Mouse (Mus musculus) forebrain, embryonic 15.5 days (tissue): ENCODE measurements around the gene Rin3. TPM values are rescaled to one million over a fixed set of nuclear protein-coding genes. Genes with fewer than 3 reads are reported as not detected.

Experiments used
- ATAC-seq: fragments of 200-750 bp; cut with Nextera tagmentation; replicated peaks from 2 replicates; pipeline ENCODE4 v1.8.0; 2017; ENCODE audit warnings: mild to moderate bottlenecking, moderate TSS enrichment, moderate library complexity
- H3K27ac ChIP-seq: fragments of 300-500 bp; sonication (generic); replicated peaks from 2 replicates; pipeline ENCODE4 v1.5.1; 2015; ENCODE audit warnings: mild to moderate bottlenecking, inconsistent platforms
- H3K27me3 ChIP-seq: fragments of 300-500 bp; sonication (generic); 2 replicates; pipeline ENCODE4 v1.6.1; 2015; ENCODE audit warnings: inconsistent platforms
- H3K36me3 ChIP-seq: fragments of 300-500 bp; sonication (generic); 2 replicates; pipeline ENCODE4 v1.6.1; 2015; ENCODE audit warnings: mild to moderate bottlenecking, inconsistent platforms
- H3K4me1 ChIP-seq: fragments of 300-500 bp; sonication (generic); 2 replicates; pipeline ENCODE4 v1.6.1; 2015; ENCODE audit warnings: inconsistent platforms
- H3K4me2 ChIP-seq: fragments of 300-500 bp; sonication (generic); replicated peaks from 2 replicates; pipeline ENCODE4 v1.6.1; 2015; ENCODE audit warnings: mild to moderate bottlenecking, inconsistent platforms
- H3K4me3 ChIP-seq: fragments of 300-500 bp; sonication (generic); 2 replicates; pipeline ENCODE4 v1.5.1; 2015; ENCODE audit warnings: mild to moderate bottlenecking, inconsistent platforms
- H3K9ac ChIP-seq: fragments of 300-500 bp; sonication (generic); replicated peaks from 2 replicates; pipeline ENCODE4 v1.6.1; 2015; ENCODE audit warnings: mild to moderate bottlenecking, inconsistent platforms
- H3K9me3 ChIP-seq: fragments of 300-500 bp; sonication (generic); 2 replicates; pipeline ENCODE4 v1.6.1; 2016; ENCODE audit warnings: inconsistent platforms
- WGBS: fragments of 180-500 bp; shearing (Covaris S2); methylation state at CpG from one replicate; pipeline ENCODE4 v1.1.7; 2015; ENCODE audit warnings: mixed read lengths; 5-methylcytosine and 5-hydroxymethylcytosine counted together
- polyA plus RNA-seq: library from polyadenylated mRNA; unstranded; fragments of >200 nt; fragmentation: Nextera tagmentation; extraction: Ambion mirVana; gene quantifications from 2 replicates; pipeline ENCODE4 v1.2.1, GENCODE M21; 2015

Rin3 gene
- polyA plus RNA-seq, 1 experiment from 2014 or later = 1.3 TPM

- Histone ChIP-seq H3K9ac (peak overlapping the region; percentile 57), H3K27me3 (no peaks in the 10 kb centered on the region), H3K4me2 (peak overlapping the region; percentile 99), H3K9me3 (no peaks in the 10 kb centered on the region), H3K27ac (0 out of 2 replicates have a peak overlapping the region, but pooled peaks have one; percentile 29), H3K4me3 (peak overlapping the region; percentile 54), H3K36me3 (no peaks in the 10 kb centered on the region), H3K4me1 (peaks cover 17% of the 10 kb centered on the region)
- 8% methylated on average over 20 of the region's 24 CpGs for WGBS
- peak; percentile 67 for ATAC-seq
Observed at GRCm38 (mm10) chr12:102283483-102284266, 827 bp downstream of the Rin3 start.

GRCm38 (mm10) chr12:102284267-102284610 is 1.4 kb downstream of the Rin3 start:
- Histone ChIP-seq H3K27ac (0 out of 2 replicates have a peak overlapping the region, but pooled peaks have one; percentile 29), H3K4me1 (peaks cover 17% of the 10 kb centered on the region), H3K4me3 (peak overlapping the region; percentile 54; the same call in 1 of the 2 replicates), H3K9me3 (no peaks in the 10 kb centered on the region), H3K36me3 (no peaks in the 10 kb centered on the region), H3K27me3 (no peaks in the 10 kb centered on the region), H3K9ac (no peak overlapping the region), H3K4me2 (peak overlapping the region; percentile 99; the same call in 1 of the 2 replicates)
- no peak for ATAC-seq
- WGBS = 31% methylated on average over 9 of the region's 9 CpGs

GRCm38 (mm10) chr12:102284618-102285159 is 1.8 kb downstream of the Rin3 start:
- Histone ChIP-seq H3K4me2 (no peak overlapping the region), H3K4me3 (no peak overlapping the region), H3K4me1 (peaks cover 17% of the 10 kb centered on the region), H3K27ac (no peak overlapping the region), H3K9me3 (no peaks in the 10 kb centered on the region), H3K36me3 (no peaks in the 10 kb centered on the region), H3K27me3 (no peaks in the 10 kb centered on the region), H3K9ac (no peak overlapping the region)
- ATAC-seq = no peak
- 70% methylated on average over 3 of the region's 3 CpGs for WGBS

GRCm38 (mm10) chr12:102285318-102285717 is 2.5 kb downstream of the Rin3 start:
- H3K36me3 ChIP-seq = no peaks in the 10 kb centered on the region
- 80% methylated on average over 6 of the region's 6 CpGs for WGBS
- H3K9me3 ChIP-seq = no peaks in the 10 kb centered on the region
- no peak for ATAC-seq
- peaks cover 17% of the 10 kb centered on the region for H3K4me1 ChIP-seq
- no peak overlapping the region for H3K4me3 ChIP-seq
- no peak overlapping the region for H3K27ac ChIP-seq
- no peak overlapping the region for H3K9ac ChIP-seq
- H3K4me2 ChIP-seq = no peak overlapping the region
- H3K27me3 ChIP-seq = no peaks in the 10 kb centered on the region

GRCm38 (mm10) chr12:102285779-102286178 is 2.9 kb downstream of the Rin3 start:
- H3K27ac ChIP-seq = no peak overlapping the region
- H3K27me3 ChIP-seq = no peaks in the 10 kb centered on the region
- WGBS = 81% methylated on average over 5 of the region's 5 CpGs
- no peaks in the 10 kb centered on the region for H3K36me3 ChIP-seq
- H3K4me1 ChIP-seq = peaks cover 17% of the 10 kb centered on the region
- no peak overlapping the region for H3K9ac ChIP-seq
- H3K9me3 ChIP-seq = no peaks in the 10 kb centered on the region
- ATAC-seq = no peak
- H3K4me2 ChIP-seq = no peak overlapping the region
- H3K4me3 ChIP-seq = no peak overlapping the region

GRCm38 (mm10) chr12:102286681-102287414 is 4.0 kb downstream of the Rin3 start:
- Histone ChIP-seq H3K27ac (no peak overlapping the region), H3K27me3 (no peaks in the 10 kb centered on the region), H3K9me3 (no peaks in the 10 kb centered on the region), H3K4me2 (no peak overlapping the region), H3K9ac (no peak overlapping the region), H3K36me3 (no peaks in the 10 kb centered on the region), H3K4me1 (peaks cover 17% of the 10 kb centered on the region), H3K4me3 (no peak overlapping the region)
- ATAC-seq = no peak
- 81% methylated on average over 10 of the region's 10 CpGs for WGBS

- Histone ChIP-seq H3K4me1 (peaks cover 9% of the 10 kb centered on the region), H3K4me2 (no peak overlapping the region), H3K4me3 (no peak overlapping the region), H3K27ac (no peak overlapping the region), H3K9ac (no peak overlapping the region), H3K9me3 (no peaks in the 10 kb centered on the region), H3K27me3 (no peaks in the 10 kb centered on the region), H3K36me3 (no peaks in the 10 kb centered on the region)
- 67% methylated on average over 6 of the region's 6 CpGs for WGBS
- ATAC-seq = no peak
Observed at GRCm38 (mm10) chr12:102287904-102288602, 5.2 kb downstream of the Rin3 start.

- Histone ChIP-seq H3K4me1 (peaks cover 3% of the 10 kb centered on the region), H3K4me2 (no peak overlapping the region), H3K4me3 (no peak overlapping the region), H3K9ac (no peak overlapping the region), H3K9me3 (no peaks in the 10 kb centered on the region), H3K27ac (no peak overlapping the region), H3K27me3 (no peaks in the 10 kb centered on the region), H3K36me3 (no peaks in the 10 kb centered on the region)
- no peak for ATAC-seq
- WGBS = 29% methylated on average over 2 of the region's 2 CpGs
Observed at GRCm38 (mm10) chr12:102288846-102289245, 6.0 kb downstream of the Rin3 start.

- Histone ChIP-seq H3K36me3 (no peaks in the 10 kb centered on the region), H3K9me3 (no peaks in the 10 kb centered on the region), H3K4me1 (no peaks in the 10 kb centered on the region; the same call in 1 of the 2 replicates), H3K4me2 (no peak overlapping the region), H3K9ac (no peak overlapping the region), H3K4me3 (no peak overlapping the region), H3K27ac (no peak overlapping the region), H3K27me3 (no peaks in the 10 kb centered on the region)
- ATAC-seq = no peak
- WGBS = 92% methylated on average over 1 of the region's 1 CpGs
Observed at GRCm38 (mm10) chr12:102289568-102289967, 6.7 kb downstream of the Rin3 start.

- no peak for ATAC-seq
- H3K9ac ChIP-seq = no peak overlapping the region
- H3K27ac ChIP-seq = no peak overlapping the region
- WGBS = 89% methylated on average over 2 of the region's 2 CpGs
- H3K9me3 ChIP-seq = no peaks in the 10 kb centered on the region
- H3K4me3 ChIP-seq = no peak overlapping the region
- H3K27me3 ChIP-seq = no peaks in the 10 kb centered on the region
- H3K4me2 ChIP-seq = no peak overlapping the region
- peaks cover 7% of the 10 kb centered on the region for H3K4me1 ChIP-seq
- no peaks in the 10 kb centered on the region for H3K36me3 ChIP-seq
Observed at GRCm38 (mm10) chr12:102290662-102291061, 7.8 kb downstream of the Rin3 start.

- H3K36me3 ChIP-seq = no peaks in the 10 kb centered on the region
- no peak overlapping the region for H3K9ac ChIP-seq
- H3K9me3 ChIP-seq = no peaks in the 10 kb centered on the region
- H3K27ac ChIP-seq = no peak overlapping the region
- H3K4me1 ChIP-seq = peaks cover 7% of the 10 kb centered on the region
- H3K4me3 ChIP-seq = no peak overlapping the region
- 75% methylated on average over 6 of the region's 6 CpGs for WGBS
- H3K4me2 ChIP-seq = no peak overlapping the region
- no peaks in the 10 kb centered on the region for H3K27me3 ChIP-seq
- ATAC-seq = no peak
Observed at GRCm38 (mm10) chr12:102291686-102292085, 8.8 kb downstream of the Rin3 start.
